Mouse (Mus musculus): ENCODE data around the gene Prss53.

- TF ChIP-seq CTCF (IDR thresholded peaks at IDR 0.05; ENCODE audit: low read depth): no peak
- no peak for TF ChIP-seq EP300 (IDR thresholded peaks at IDR 0.05; ENCODE audit: low read depth)
Measured at GRCm38 (mm10) chr7:127897542-127897941, 6.8 kb upstream of the Prss53 start.

All from heart, postnatal 0 days (tissue).